Mouse (Mus musculus) CH12.LX (cell line): Measurements from ENCODE around the gene Cacna2d4. TPM values are rescaled to one million over a fixed set of nuclear protein-coding genes. Genes with fewer than 3 reads are reported as not detected.
A peak's percentile ranks its signal among the peaks of the same experiment; 100 is the strongest.

ENCODE experiments used
- DNase-seq: peaks from one replicate; pipeline ENCODE4 v3.0.0-alpha.2; 2013; ENCODE audit errors: extremely low read depth
- H3K27ac ChIP-seq: 2 replicates; pipeline ENCODE4 v1.5.1; 2012; ENCODE audit warnings: low read depth, mild to moderate bottlenecking, control low read depth, moderate library complexity; ENCODE audit not compliant: insufficient read depth
- H3K27me3 ChIP-seq: replicated peaks from 2 replicates; pipeline ENCODE3; 2012; ENCODE audit warnings: inconsistent platforms
- H3K36me3 ChIP-seq, 2 experiments: replicated peaks in 1 of 2; 2 replicates each; pipeline versions ENCODE3 to v1.6.1; 2012; ENCODE audit warnings: inconsistent platforms in 1 of 2, low read length in 1 of 2, mild to moderate bottlenecking in 1 of 2, mixed read lengths in 1 of 2, moderate library complexity in 1 of 2; ENCODE audit not compliant: control insufficient read depth in 1 of 2, insufficient read depth in 1 of 2
- H3K4me1 ChIP-seq, 2 experiments: 2 replicates each; pipeline ENCODE4 v1.6.1; 2012; ENCODE audit warnings: inconsistent platforms in 1 of 2, moderate library complexity in 1 of 2; ENCODE audit not compliant: insufficient read depth in 2 of 2, control insufficient read depth in 1 of 2
- H3K4me2 ChIP-seq: 2 replicates; pipeline ENCODE4 v1.6.1; 2012; ENCODE audit warnings: low read depth, mild to moderate bottlenecking, control low read depth; ENCODE audit not compliant: poor library complexity, insufficient read depth, severe bottlenecking
- H3K4me3 ChIP-seq, 3 experiments: fragments of 150-350 bp in 1 of 3; sonication (generic) in 1 of 3; replicated peaks in 1 of 3; 2 replicates each; pipeline versions ENCODE3 to v1.5.1; 2011 to 2012; ENCODE audit warnings: low read depth in 2 of 3, low read length in 2 of 3, mild to moderate bottlenecking in 2 of 3, moderate library complexity in 2 of 3, control low read depth in 1 of 3, improper control_type of control experiment in 1 of 3, inconsistent platforms in 1 of 3, mixed read lengths in 1 of 3; ENCODE audit not compliant: poor library complexity in 1 of 3
- H3K79me2 ChIP-seq: replicated peaks from 2 replicates; pipeline ENCODE4 v1.6.1; 2012; ENCODE audit warnings: mild to moderate bottlenecking, moderate library complexity; ENCODE audit not compliant: control insufficient read depth, poor library complexity, insufficient read depth, severe bottlenecking; ENCODE audit errors: extremely low read depth
- H3K9ac ChIP-seq: 2 replicates; pipeline ENCODE4 v1.6.1; 2012; ENCODE audit warnings: low read depth, mild to moderate bottlenecking, control low read depth, moderate library complexity; ENCODE audit not compliant: insufficient read depth
- H3K9me3 ChIP-seq: replicated peaks from 2 replicates; pipeline ENCODE3; 2012; ENCODE audit warnings: low read length, inconsistent platforms, mixed read lengths
- CHD1 ChIP-seq: IDR thresholded peaks from 2 replicates; pipeline ENCODE4 v1.6.1; 2012; ENCODE audit warnings: low read depth, low read length, improper control_type of control experiment, inconsistent platforms
- ELF1 ChIP-seq: IDR thresholded peaks from 2 replicates; pipeline ENCODE4 v1.6.1; 2014; ENCODE audit warnings: low read depth, mild to moderate bottlenecking, inconsistent platforms, low read length, improper control_type of control experiment
- EP300 ChIP-seq: IDR thresholded peaks from 2 replicates; pipeline ENCODE4 v1.6.1; 2011; ENCODE audit warnings: low read length, improper control_type of control experiment
- ETS1 ChIP-seq: conservative IDR thresholded peaks from 2 replicates; pipeline ENCODE4 v1.6.1; 2012; ENCODE audit warnings: low read depth, mild to moderate bottlenecking, inconsistent platforms, low read length, improper control_type of control experiment, moderate library complexity
- JUND ChIP-seq: conservative IDR thresholded peaks from 2 replicates; pipeline ENCODE4 v1.6.1; 2011; ENCODE audit warnings: low read depth, low read length, improper control_type of control experiment
- KAT2A ChIP-seq: IDR thresholded peaks from 2 replicates; pipeline ENCODE4 v1.6.1; 2012; ENCODE audit warnings: low read length, improper control_type of control experiment, inconsistent platforms; ENCODE audit not compliant: insufficient replicate concordance
- MAFK ChIP-seq: IDR thresholded peaks from 2 replicates; pipeline ENCODE4 v1.6.1; 2011; ENCODE audit warnings: low read length, improper control_type of control experiment; ENCODE audit not compliant: insufficient replicate concordance
- MAZ ChIP-seq: IDR thresholded peaks from 2 replicates; pipeline ENCODE4 v1.6.1; 2012; ENCODE audit warnings: low read depth, mild to moderate bottlenecking, inconsistent platforms, low read length, improper control_type of control experiment, moderate library complexity
- MEF2A ChIP-seq: IDR thresholded peaks from 2 replicates; pipeline ENCODE4 v1.6.1; 2014; ENCODE audit warnings: low read depth, mild to moderate bottlenecking, inconsistent platforms, low read length, improper control_type of control experiment, borderline replicate concordance
- NELFE ChIP-seq: IDR thresholded peaks from 2 replicates; pipeline ENCODE4 v1.6.1; 2011; ENCODE audit warnings: low read depth, low read length, improper control_type of control experiment
- PAX5 ChIP-seq: IDR thresholded peaks from 2 replicates; pipeline ENCODE4 v1.6.1; 2012; ENCODE audit warnings: low read length, inconsistent platforms, mixed read lengths
- POLR2AphosphoS2 ChIP-seq: IDR thresholded peaks from 2 replicates; pipeline ENCODE4 v1.6.1; 2011; ENCODE audit warnings: low read depth, low read length, improper control_type of control experiment
- RCOR1 ChIP-seq: conservative IDR thresholded peaks from 2 replicates; pipeline ENCODE4 v1.6.1; 2012; ENCODE audit warnings: low read depth, mild to moderate bottlenecking, inconsistent platforms, low read length, improper control_type of control experiment
- SMC3 ChIP-seq: IDR thresholded peaks from 2 replicates; pipeline ENCODE4 v1.6.1; 2011; ENCODE audit warnings: low read depth, low read length, improper control_type of control experiment
- TBP ChIP-seq: conservative IDR thresholded peaks from 2 replicates; pipeline ENCODE4 v1.6.1; 2011; ENCODE audit warnings: low read depth, low read length, improper control_type of control experiment
- TCF12 ChIP-seq: IDR thresholded peaks from 2 replicates; pipeline ENCODE4 v1.6.1; 2014; ENCODE audit warnings: low read depth, mild to moderate bottlenecking, inconsistent platforms, low read length, improper control_type of control experiment
- UBTF ChIP-seq: IDR thresholded peaks from 2 replicates; pipeline ENCODE4 v1.6.1; 2012; ENCODE audit warnings: low read depth, mild to moderate bottlenecking, inconsistent platforms, low read length, improper control_type of control experiment, moderate library complexity
- ZC3H11A ChIP-seq: IDR thresholded peaks from 2 replicates; pipeline ENCODE4 v1.6.1; 2012; ENCODE audit warnings: low read depth, mild to moderate bottlenecking, inconsistent platforms, low read length, improper control_type of control experiment
- ZNF384 ChIP-seq: IDR thresholded peaks from 2 replicates; pipeline ENCODE4 v1.6.1; 2012; ENCODE audit warnings: low read depth, low read length, improper control_type of control experiment, inconsistent platforms
- dilution Hi-C: fragments of 300-500 bp; cut with MboI; formaldehyde crosslinking; loops from 2 replicates; pipeline ENCODE4 v1.14.3; 2020; ENCODE audit warnings: low sequenced_read_pairs; ENCODE audit not compliant: extremely low pct_unique_long_range_greater_than_20kb, extremely low pct_ligation_motif_present
- in situ Hi-C: fragments of 300-500 bp; cut with MboI; formaldehyde crosslinking; loops from 3 replicates; pipeline ENCODE4 v1.14.3; 2019; ENCODE audit warnings: low sequenced_read_pairs, low pct_ligation_motif_present, low pct_unique_long_range_greater_than_20kb, mixed read lengths
- polyA plus RNA-seq: library from polyadenylated mRNA; unstranded; fragments of >175 nt; gene quantifications from 2 replicates; pipeline ENCODE4 v1.2.1, GENCODE M21; 2012; ENCODE audit warnings: low read depth; ENCODE audit not compliant: insufficient read length
- total RNA-seq, 2 experiments: library from RNA; depleted of rRNA; stranded (reverse); fragments of 300-350 nt in 1 of 2; fragments of >200 nt in 1 of 2; gene quantifications; 2 replicates each; pipeline ENCODE4 v1.2.3; 2012 to 2014

Gene Cacna2d4
- total and polyA plus RNA-seq, 3 experiments = 0.08 to 0.64 (median 0.44) TPM

DNA sequence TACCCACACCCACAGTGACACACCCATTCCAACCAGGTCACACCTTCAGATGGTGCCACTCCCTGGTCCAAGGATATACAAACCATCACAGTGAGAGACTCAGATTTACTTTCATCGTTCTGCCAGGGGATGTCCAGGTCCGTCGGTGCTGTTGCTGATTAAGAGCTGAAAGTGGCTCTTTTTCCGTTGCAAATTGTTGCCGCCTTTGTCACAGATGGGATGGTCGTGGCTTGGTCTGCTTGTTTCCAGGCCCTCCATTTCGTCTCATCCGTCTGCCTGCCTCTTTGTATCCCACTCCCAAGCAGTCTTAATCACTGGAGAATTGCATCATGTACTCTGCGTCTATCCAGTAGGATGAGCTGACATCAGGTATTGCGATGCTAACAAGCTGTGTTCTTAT lies 13.4 kb downstream of the Cacna2d4 start:
- H3K9ac ChIP-seq = no peak overlapping the region
- H3K4me2 ChIP-seq = no peak overlapping the region
- H3K36me3 ChIP-seq = no peaks in the 10 kb centered on the region
- H3K4me1 ChIP-seq = no peaks in the 10 kb centered on the region
- no peak for DNase-seq
- H3K9me3 ChIP-seq = peaks cover 14% of the 10 kb centered on the region
- TF ChIP-seq ELF1 (no peak), TCF12 (no peak), PAX5 (no peak), MAZ (no peak)
- H3K79me2 ChIP-seq = no peaks in the 10 kb centered on the region
- dilution Hi-C loops = no loop called here
- H3K4me3 ChIP-seq = no peak overlapping the region
- H3K27ac ChIP-seq = no peak overlapping the region
- peaks cover 44% of the 10 kb centered on the region for H3K27me3 ChIP-seq
- in situ Hi-C loops = no loop called here

- no peak overlapping the region for H3K9ac ChIP-seq
- H3K4me2 ChIP-seq = no peak overlapping the region
- dilution Hi-C loops = no loop called here
- peaks cover 5% of the 10 kb centered on the region for H3K9me3 ChIP-seq
- no peak for DNase-seq
- in situ Hi-C loops = no loop called here
- H3K4me3 ChIP-seq = no peak overlapping the region
- H3K4me1 ChIP-seq = no peaks in the 10 kb centered on the region
- TF ChIP-seq MAFK (peak; percentile 85), MEF2A (no peak)
- TF ChIP-seq, all 38 proteins: peak for 1
- Histone ChIP-seq H3K79me2 (no peaks in the 10 kb centered on the region), H3K27ac (no peak overlapping the region), H3K36me3 (no peaks in the 10 kb centered on the region), H3K27me3 (peaks cover 53% of the 10 kb centered on the region)
Measured at GRCm38 (mm10) chr6:119251704-119252103, 15.4 kb downstream of the Cacna2d4 start.

GRCm38 (mm10) chr6:119276713-119277112 lies 40.4 kb downstream of the Cacna2d4 start:
- Histone ChIP-seq H3K79me2 (no peaks in the 10 kb centered on the region), H3K4me1 (no peaks in the 10 kb centered on the region), H3K4me3 (no peak overlapping the region), H3K27me3 (peaks cover 93% of the 10 kb centered on the region), H3K9me3 (no peaks in the 10 kb centered on the region), H3K36me3 (no peaks in the 10 kb centered on the region), H3K9ac (no peak overlapping the region), H3K27ac (no peak overlapping the region), H3K4me2 (no peak overlapping the region)
- in situ Hi-C loops (no loop called here), dilution Hi-C loops (no loop called here)
- TF ChIP-seq RCOR1 = no peak
- DNase-seq = no peak

GRCm38 (mm10) chr6:119280761-119281160 lies 44.4 kb downstream of the Cacna2d4 start:
- Histone ChIP-seq H3K4me3 (no peak overlapping the region), H3K79me2 (no peaks in the 10 kb centered on the region), H3K9me3 (no peaks in the 10 kb centered on the region), H3K36me3 (no peaks in the 10 kb centered on the region), H3K4me1 (no peaks in the 10 kb centered on the region), H3K9ac (no peak overlapping the region), H3K4me2 (no peak overlapping the region), H3K27ac (no peak overlapping the region), H3K27me3 (peaks cover 90% of the 10 kb centered on the region)
- in situ Hi-C loops = no loop called here
- dilution Hi-C loops = no loop called here
- no peak for DNase-seq
- TF ChIP-seq JUND (no peak), ZC3H11A (no peak), PAX5 (no peak), CHD1 (no peak), KAT2A (no peak), NELFE (no peak), RCOR1 (no peak), SMC3 (no peak), ELF1 (no peak), UBTF (no peak), TCF12 (no peak), TBP (no peak), ETS1 (no peak), ZNF384 (no peak), EP300 (no peak), POLR2AphosphoS2 (no peak)
